Mouse (Mus musculus) layer of hippocampus, postnatal 36 days (tissue): ENCODE measurements at regions not wholly inside any gene's neighbourhood (a gene's known extent, or its start where the extent isn't known, plus 50 kb on each side); places are given as distances from the start of the nearest gene placed in this dataset.
A peak's percentile ranks its signal among the peaks of the same experiment; 100 is the strongest.

Experiments used
- DNase-seq, 2 experiments: peaks; one replicate each; pipeline ENCODE4 v3.0.0; 2022

DNA sequence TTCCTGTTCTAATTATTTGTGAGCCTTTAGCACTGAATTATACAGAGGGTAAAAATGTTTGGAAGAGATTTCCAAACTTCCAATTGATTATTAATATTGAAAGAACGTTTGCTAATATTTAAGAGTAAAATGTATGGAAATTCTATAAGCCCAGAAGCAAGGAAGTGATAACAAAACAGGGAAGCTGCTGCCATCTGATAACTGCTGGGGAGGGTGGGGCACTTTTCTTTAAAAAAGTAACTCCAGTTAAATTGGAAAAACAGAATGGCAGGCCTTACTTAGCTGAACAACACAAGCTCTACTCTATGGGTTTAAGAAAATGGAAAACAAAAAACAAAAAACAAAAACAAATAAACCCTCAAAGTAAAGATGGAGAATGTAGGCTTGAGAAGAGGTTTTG is 1327.7 kb downstream of the Hace1 start:
- DNase-seq = no peak

- DNase-seq = no peak
These were observed 1345.0 kb downstream of the Hace1 start for GRCm38 (mm10) chr10:46922527-46923200.

GRCm38 (mm10) chr10:46934311-46934710 is 1356.7 kb downstream of the Hace1 start:
- no peak for DNase-seq

GRCm38 (mm10) chr10:46936248-46936970 is 1358.8 kb downstream of the Hace1 start:
- no peak for DNase-seq

GRCm38 (mm10) chr10:46939338-46939737 is 1361.7 kb downstream of the Hace1 start:
- DNase-seq = no peak

GRCm38 (mm10) chr10:46939819-46940218 is 1362.2 kb downstream of the Hace1 start:
- no peak for DNase-seq

- no peak for DNase-seq
These were observed 1375.3 kb downstream of the Hace1 start for GRCm38 (mm10) chr10:46952940-46953339.

DNA sequence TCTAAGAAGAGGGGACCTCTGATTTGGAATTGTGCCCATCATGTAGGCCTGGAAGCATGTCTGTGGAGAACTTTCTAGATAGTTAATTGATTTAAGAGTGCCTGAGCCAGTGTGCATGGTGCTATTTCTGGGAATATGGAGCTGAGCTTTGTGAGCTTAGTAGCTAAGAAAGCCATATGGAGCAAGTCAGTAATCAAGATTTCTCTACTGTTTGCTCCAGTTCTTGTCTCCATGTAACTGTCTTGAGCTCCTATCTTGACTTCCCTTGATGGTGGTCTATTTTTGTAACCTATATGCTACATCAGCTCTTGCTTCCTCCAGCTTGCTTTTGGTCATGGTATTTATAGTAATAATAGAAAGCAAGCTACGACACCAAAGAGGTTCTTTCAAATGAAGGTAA is 1377.1 kb downstream of the Hace1 start:
- DNase-seq = no peak

- no peak for DNase-seq
These were observed 1402.8 kb downstream of the Hace1 start for GRCm38 (mm10) chr10:46980410-46980809.

DNA sequence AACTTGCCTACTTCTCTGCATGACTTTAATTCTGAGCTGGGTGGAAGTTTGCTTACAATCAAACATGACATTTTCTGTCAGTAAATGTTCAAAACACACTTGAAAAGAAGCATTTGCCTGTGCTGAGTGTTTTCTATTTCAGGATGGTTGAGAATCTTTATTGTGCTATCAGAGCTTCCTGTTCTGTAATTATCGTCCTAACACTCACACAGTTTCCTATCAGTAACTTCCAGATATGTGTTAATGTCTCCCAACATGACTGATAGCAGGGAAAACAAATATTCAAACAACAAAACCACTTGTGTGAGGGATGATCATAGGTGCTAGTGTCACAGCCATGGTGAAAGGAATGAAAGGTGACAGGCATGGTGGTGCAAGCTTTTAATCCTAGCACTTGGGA is 1422.1 kb downstream of the Hace1 start:
- DNase-seq = no peak

GRCm38 (mm10) chr10:47028765-47029164 is 1451.1 kb downstream of the Hace1 start:
- no peak for DNase-seq

- no peak for DNase-seq
These were observed 1477.0 kb downstream of the Hace1 start for GRCm38 (mm10) chr10:47054672-47055071.

- DNase-seq = peak; percentile 3 to 15
These were observed 1524.9 kb downstream of the Hace1 start for GRCm38 (mm10) chr10:47102551-47102950.
